Mouse (Mus musculus) E14TG2a.4 (cell line): Measurements from ENCODE around the gene Ift81.
"Not testable (repeated sequence)": the region's sequence is repeated elsewhere in the genome, so short reads cannot be mapped to it uniquely, and the experiment has no call there.

Experiments used
- H3K27me3 ChIP-seq: 2 replicates; pipeline ENCODE4 v1.6.1; 2014; ENCODE audit warnings: low read length, control low read depth; ENCODE audit not compliant: insufficient read depth
- H3K36me3 ChIP-seq: 2 replicates; pipeline ENCODE4 v1.6.1; 2014; ENCODE audit warnings: low read length, control low read depth; ENCODE audit not compliant: insufficient read depth
- H3K4me1 ChIP-seq: replicated peaks from 2 replicates; pipeline ENCODE4 v1.6.1; 2014; ENCODE audit warnings: low read depth, low read length, control low read depth
- H3K4me3 ChIP-seq: replicated peaks from 2 replicates; pipeline ENCODE4 v1.5.1; 2014; ENCODE audit warnings: mild to moderate bottlenecking, low read length
- H3K9me3 ChIP-seq: 2 replicates; pipeline ENCODE4 v1.6.1; 2014; ENCODE audit warnings: low read length, control low read depth
- CTCF ChIP-seq: conservative IDR thresholded peaks from 2 replicates; pipeline ENCODE4 v1.5.1; 2014; ENCODE audit warnings: low read length
- NANOG ChIP-seq: IDR thresholded peaks from 2 replicates; pipeline ENCODE4 v1.6.1; 2014; ENCODE audit warnings: borderline replicate concordance, low read length, mixed read lengths
- POU5F1 ChIP-seq: IDR thresholded peaks from 2 replicates; pipeline ENCODE4 v1.6.1; 2014; ENCODE audit warnings: low read length, borderline replicate concordance

Ift81 gene

DNA sequence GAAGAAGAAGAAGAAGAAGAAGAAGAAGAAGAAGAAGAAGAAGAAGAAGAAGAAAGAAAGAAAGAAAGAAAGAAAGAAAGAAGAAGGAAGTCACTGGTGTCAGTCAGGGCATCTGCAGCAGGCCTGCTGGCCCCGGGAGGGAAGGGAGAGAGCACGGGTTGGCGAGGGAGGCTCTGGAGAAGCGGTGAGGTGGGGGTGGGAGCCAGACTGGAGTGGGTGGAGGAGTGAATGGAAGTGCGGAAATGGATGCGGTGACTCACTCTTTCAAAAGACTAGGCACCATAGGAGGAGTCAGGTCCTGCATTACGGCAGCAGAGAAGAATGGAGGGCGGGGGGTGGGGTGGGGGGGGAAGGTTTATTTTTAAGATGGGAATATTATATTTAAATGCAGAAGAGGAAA, 34.9 kb upstream of the Ift81 start:
- Histone ChIP-seq H3K27me3 (peaks cover 56% of the 10 kb centered on the region), H3K4me1 (peaks cover 28% of the 10 kb centered on the region), H3K4me3 (no peak overlapping the region), H3K9me3 (peaks cover 18% of the 10 kb centered on the region), H3K36me3 (no peaks in the 10 kb centered on the region)
- TF ChIP-seq CTCF (no peak), NANOG (no peak), POU5F1 (no peak)

DNA sequence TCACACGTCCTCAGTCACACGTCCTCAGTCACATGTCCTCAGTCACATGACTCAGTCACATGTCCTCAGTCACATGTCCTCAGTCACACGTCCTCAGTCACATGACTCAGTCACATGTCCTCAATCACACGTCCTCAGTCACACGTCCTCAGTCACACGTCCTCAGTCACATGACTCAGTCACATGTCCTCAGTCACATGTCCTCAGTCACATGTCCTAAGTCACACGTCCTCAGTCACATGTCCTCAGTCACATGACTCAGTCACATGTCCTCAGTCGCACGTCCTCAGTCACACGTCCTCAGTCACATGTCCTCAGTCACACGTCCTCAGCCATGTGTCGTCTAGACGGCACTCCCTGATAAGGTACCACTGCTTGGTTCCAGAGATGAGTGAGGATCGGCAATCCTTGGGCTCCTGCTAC, 33.6 kb upstream of the Ift81 start:
- peaks cover 28% of the 10 kb centered on the region for H3K4me1 ChIP-seq

DNA sequence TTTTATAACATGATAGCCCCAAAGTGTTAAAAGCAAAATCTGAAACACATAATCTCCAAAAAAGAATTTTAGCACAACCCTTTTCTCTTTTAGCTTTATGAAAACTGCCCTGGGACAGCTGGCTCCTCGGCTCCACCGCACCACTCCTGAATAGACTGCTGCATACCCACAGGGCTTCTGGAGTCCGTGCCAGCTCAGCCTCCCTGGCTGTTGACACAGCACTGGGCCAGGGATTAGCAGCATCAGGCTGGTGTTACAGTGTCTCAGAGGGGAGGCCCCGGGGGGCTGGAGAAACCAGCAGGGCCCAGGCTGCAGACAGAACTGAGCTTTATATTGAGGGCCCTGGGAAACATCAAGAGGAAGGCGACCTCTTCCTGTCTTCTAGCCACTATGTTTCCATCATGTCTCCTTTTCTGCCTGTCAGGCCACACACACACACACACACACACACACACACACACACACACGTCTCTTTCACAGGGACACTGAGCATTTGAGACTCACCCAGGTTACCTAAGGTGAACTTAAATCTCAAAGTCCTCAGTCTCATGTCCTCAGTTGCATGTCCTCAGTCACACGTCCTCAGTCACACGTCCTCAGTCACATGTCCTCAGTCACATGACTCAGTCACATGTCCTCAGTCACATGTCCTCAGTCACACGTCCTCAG, 33.1 kb upstream of the Ift81 start:
- TF ChIP-seq NANOG (no peak), POU5F1 (no peak), CTCF (no peak)
- Histone ChIP-seq H3K9me3 (peaks cover 18% of the 10 kb centered on the region), H3K4me3 (no peak overlapping the region), H3K27me3 (peaks cover 64% of the 10 kb centered on the region), H3K36me3 (no peaks in the 10 kb centered on the region), H3K4me1 (peaks cover 23% of the 10 kb centered on the region)

More for the DNA sequence above, 33.6 kb upstream of the Ift81 start:
- H3K4me3 ChIP-seq, H3K36me3 ChIP-seq: not testable (repeated sequence)
- peaks cover 63% of the 10 kb centered on the region for H3K27me3 ChIP-seq
- H3K9me3 ChIP-seq = peaks cover 18% of the 10 kb centered on the region

DNA sequence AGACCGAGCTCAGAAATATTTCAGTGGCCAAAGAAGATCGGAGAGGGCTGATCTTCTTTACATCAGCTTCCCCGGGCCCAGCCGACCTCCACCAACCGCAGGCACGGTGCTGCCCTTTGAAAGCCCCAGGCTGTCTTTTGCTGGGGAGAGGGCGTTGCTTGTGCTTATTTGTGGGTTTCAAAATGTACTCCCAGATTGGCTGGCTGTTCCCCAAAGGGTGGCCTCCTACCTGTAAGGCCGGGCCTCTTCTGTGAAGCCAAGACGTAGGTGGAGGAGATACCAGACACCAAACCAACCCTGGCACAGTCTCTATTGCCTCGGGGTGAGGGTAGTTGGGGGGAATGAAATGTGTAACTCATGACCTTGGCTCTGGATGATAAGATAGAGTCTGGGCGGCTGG, 31.7 kb upstream of the Ift81 start:
- no peak for TF ChIP-seq NANOG

DNA sequence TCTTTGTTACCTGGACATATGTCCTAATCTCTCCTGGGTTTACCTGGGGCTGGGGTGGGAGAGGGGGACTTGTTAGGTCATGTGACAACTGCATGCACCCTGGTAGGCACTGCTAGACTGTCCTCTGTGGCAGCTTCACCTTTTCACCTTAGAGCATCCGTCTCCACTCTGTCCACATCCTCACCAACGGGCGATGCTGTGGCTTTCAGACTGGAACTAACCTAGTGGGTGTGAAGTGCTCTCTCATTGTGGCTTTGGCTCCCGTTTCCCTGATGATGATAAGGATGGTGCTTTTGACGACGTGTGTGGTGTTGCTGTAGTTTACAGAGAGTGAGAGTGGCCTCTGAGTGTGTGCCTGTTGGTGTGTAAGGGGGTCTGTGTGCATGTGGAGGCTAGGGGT, 31.0 kb upstream of the Ift81 start:
- H3K36me3 ChIP-seq = no peaks in the 10 kb centered on the region
- no peak for TF ChIP-seq NANOG
- TF ChIP-seq CTCF = no peak
- no peak for TF ChIP-seq POU5F1
- no peak overlapping the region for H3K4me3 ChIP-seq
- H3K9me3 ChIP-seq = peaks cover 18% of the 10 kb centered on the region
- H3K4me1 ChIP-seq = peaks cover 21% of the 10 kb centered on the region
- H3K27me3 ChIP-seq = peaks cover 56% of the 10 kb centered on the region

More for the DNA sequence above, 31.7 kb upstream of the Ift81 start:
- H3K27me3 ChIP-seq = peaks cover 60% of the 10 kb centered on the region
- peaks cover 21% of the 10 kb centered on the region for H3K4me1 ChIP-seq
- H3K4me3 ChIP-seq = no peak overlapping the region
- peaks cover 18% of the 10 kb centered on the region for H3K9me3 ChIP-seq
- H3K36me3 ChIP-seq = no peaks in the 10 kb centered on the region

DNA sequence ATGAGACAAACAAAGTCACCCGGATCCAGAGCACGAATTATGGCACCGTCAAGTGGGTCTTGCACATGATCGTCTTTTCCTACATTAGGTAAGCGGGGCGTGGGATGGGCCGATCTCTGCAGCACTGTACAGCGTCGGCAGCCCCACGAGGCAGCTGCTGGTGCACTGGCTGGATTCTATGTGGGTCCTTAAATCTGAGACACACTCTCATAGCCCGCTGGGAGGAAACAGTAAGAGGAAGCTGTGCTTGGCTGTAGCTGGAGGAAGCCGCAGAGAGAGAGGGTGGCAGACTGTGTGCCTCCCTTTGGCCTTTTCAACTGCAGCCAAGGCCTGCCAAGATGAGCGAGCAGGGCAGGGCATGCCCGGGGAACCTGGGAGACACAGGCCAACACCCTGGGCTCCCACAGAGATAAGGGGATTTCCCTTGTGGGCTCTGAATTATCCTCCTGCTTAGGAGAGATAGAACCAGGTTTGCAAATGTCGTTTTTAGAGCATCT, 29.8 kb upstream of the Ift81 start:
- Histone ChIP-seq H3K36me3 (no peaks in the 10 kb centered on the region), H3K4me1 (peaks cover 21% of the 10 kb centered on the region), H3K9me3 (peaks cover 18% of the 10 kb centered on the region), H3K27me3 (peaks cover 50% of the 10 kb centered on the region), H3K4me3 (peak overlapping the region; percentile 60)
- no peak for TF ChIP-seq POU5F1

DNA sequence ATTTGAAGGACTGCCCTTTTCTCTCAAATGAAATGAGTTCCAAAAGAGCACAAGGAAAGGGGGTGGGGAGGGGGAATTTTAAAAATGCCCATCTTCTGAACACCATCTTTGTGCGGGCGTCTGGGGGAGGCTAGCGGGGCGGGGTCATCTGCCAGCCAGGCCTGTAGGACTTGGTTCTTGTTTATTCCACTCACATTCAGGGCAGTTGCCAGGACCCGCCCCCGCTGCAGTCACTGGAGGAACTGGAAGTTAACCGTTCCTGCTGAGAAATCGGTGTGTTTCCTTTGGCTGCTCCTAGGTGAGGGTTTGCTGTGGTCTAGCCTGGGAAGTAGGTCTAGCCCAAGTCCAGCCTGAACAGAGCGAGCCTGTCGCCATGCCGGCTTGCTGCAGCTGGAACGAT, 29.4 kb upstream of the Ift81 start, which contains the start of gene P2rx7:
Gene P2rx7, plus strand, starts transcription at position 211 of the 400 bp plus-strand sequence.
- Histone ChIP-seq H3K4me1 (peaks cover 19% of the 10 kb centered on the region), H3K9me3 (peaks cover 18% of the 10 kb centered on the region), H3K36me3 (no peaks in the 10 kb centered on the region), H3K4me3 (peak within 1 kb of the TSS; percentile 60), H3K27me3 (peaks cover 47% of the 10 kb centered on the region)
- TF ChIP-seq POU5F1 (no peak), CTCF (no peak), NANOG (no peak)

DNA sequence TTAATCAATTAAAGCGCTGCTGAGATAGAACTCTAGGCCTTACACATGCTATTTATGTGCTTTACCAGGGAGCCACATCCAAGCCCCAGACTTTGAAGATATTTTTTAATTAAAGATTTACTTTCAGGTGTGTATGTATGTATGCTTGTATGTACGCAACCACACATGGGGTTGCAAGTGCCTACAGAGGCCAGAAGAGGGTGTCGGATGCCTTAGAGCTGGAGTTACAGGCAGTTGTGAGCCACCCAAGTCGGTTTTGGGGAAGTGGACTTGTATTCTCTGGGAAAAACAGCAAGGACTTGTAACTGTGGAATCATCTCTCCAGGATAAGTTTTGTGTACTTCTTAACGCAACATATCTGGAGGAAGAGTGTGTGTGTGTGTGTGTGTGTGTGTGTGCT, 25.7 kb upstream of the Ift81 start:
- Histone ChIP-seq H3K4me1 (peaks cover 32% of the 10 kb centered on the region), H3K36me3 (no peaks in the 10 kb centered on the region)
- no peak for TF ChIP-seq NANOG
- no peak for TF ChIP-seq CTCF

DNA sequence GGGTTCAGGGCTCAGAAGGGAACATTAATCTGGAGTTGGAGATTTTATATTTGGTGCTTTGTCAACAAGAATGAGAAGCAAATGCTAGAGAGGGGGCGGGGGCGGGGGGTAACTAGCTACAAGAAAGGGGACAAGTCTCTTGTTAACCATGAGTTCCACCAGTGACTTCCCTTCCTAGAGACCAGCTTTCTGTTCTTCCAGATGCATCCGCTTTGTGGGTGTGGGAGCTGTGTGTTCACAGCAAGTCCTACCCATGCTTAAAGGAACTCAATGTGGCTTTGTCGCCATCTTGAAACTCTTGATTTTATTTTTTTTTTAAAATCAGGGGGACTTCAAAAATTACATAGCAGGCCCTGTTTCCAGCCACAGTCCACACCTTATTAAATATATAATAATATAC, 25.2 kb upstream of the Ift81 start:
- Histone ChIP-seq H3K9me3 (no peaks in the 10 kb centered on the region), H3K36me3 (no peaks in the 10 kb centered on the region), H3K4me1 (peaks cover 29% of the 10 kb centered on the region), H3K4me3 (no peak overlapping the region), H3K27me3 (peaks cover 30% of the 10 kb centered on the region)
- no peak for TF ChIP-seq POU5F1
- TF ChIP-seq CTCF = no peak
- TF ChIP-seq NANOG = no peak

More for the DNA sequence above, 25.7 kb upstream of the Ift81 start:
- H3K4me3 ChIP-seq = no peak overlapping the region
- peaks cover 31% of the 10 kb centered on the region for H3K27me3 ChIP-seq
- H3K9me3 ChIP-seq = no peaks in the 10 kb centered on the region
